Mouse (Mus musculus): Measurements from ENCODE around the gene Syngr4. TPM values are rescaled to one million over a fixed set of nuclear protein-coding genes. Genes with fewer than 3 reads are reported as not detected.

Gene Syngr4
- total and polyA plus RNA-seq, 3 experiments: not detected

GRCm38 (mm10) chr7:45887246-45887645 lies 9.3 kb downstream of the Syngr4 start:
- Histone ChIP-seq H3K79me2 (replicated peaks; ENCODE audit: control insufficient read depth, extremely low read depth, insufficient read depth, poor library complexity, severe bottlenecking) (no peaks in the 10 kb centered on the region), H3K27ac (ENCODE audit: insufficient read depth, low read depth) (no peak overlapping the region), H3K9ac (ENCODE audit: insufficient read depth, low read depth) (no peak overlapping the region), H3K36me3 (replicated peaks in 1 of 2; ENCODE audit: control insufficient read depth in 1 of 2, insufficient read depth in 1 of 2, low read length in 1 of 2) (peaks cover 22 to 43% of the 10 kb centered on the region in 2 experiments), H3K9me3 (replicated peaks; ENCODE audit: low read length) (no peaks in the 10 kb centered on the region), H3K4me3 (replicated peaks in 1 of 3; ENCODE audit: low read depth in 2 of 3, low read length in 2 of 3, poor library complexity in 1 of 3) (no peak overlapping the region), H3K4me1 (ENCODE audit: control insufficient read depth in 1 of 2, insufficient read depth in 2 of 2) (no peaks in the 10 kb centered on the region), H3K4me2 (ENCODE audit: insufficient read depth, low read depth, poor library complexity, severe bottlenecking) (no peak overlapping the region), H3K27me3 (replicated peaks) (no peaks in the 10 kb centered on the region)
- in situ Hi-C loops (cut with MboI; ENCODE audit: low pct_ligation_motif_present, low pct_unique_long_range_greater_than_20kb, low sequenced_read_pairs) (no loop called here), dilution Hi-C loops (cut with MboI; ENCODE audit: extremely low pct_ligation_motif_present, extremely low pct_unique_long_range_greater_than_20kb, low sequenced_read_pairs) (no loop called here)
- TF ChIP-seq JUN (IDR thresholded peaks at IDR 0.05; ENCODE audit: insufficient read depth, low read depth, low read length) (no peak), SIN3A (IDR thresholded peaks at IDR 0.05; ENCODE audit: low read length) (no peak), POLR2A (IDR thresholded peaks at IDR 0.05; ENCODE audit: low read depth, low read length) (no peak), ZMIZ1 (IDR thresholded peaks at IDR 0.05; ENCODE audit: low read depth, low read length) (no peak), NRF1 (IDR thresholded peaks at IDR 0.05; ENCODE audit: low read depth, low read length) (no peak), MEF2A (IDR thresholded peaks at IDR 0.05; ENCODE audit: borderline replicate concordance, low read depth, low read length) (no peak), TBP (conservative IDR thresholded peaks at IDR 0.05; ENCODE audit: low read depth, low read length) (no peak), CHD1 (IDR thresholded peaks at IDR 0.05; ENCODE audit: low read depth, low read length) (no peak), MAX (IDR thresholded peaks at IDR 0.05; ENCODE audit: low read length) (no peak), ZKSCAN1 (IDR thresholded peaks at IDR 0.05; ENCODE audit: borderline replicate concordance, low read depth, low read length) (no peak), USF2 (conservative IDR thresholded peaks at IDR 0.05; ENCODE audit: low read depth, low read length) (no peak), ZNF384 (IDR thresholded peaks at IDR 0.05; ENCODE audit: low read depth, low read length) (no peak), KAT2A (IDR thresholded peaks at IDR 0.05; ENCODE audit: insufficient replicate concordance, low read length) (no peak), GABPA (IDR thresholded peaks at IDR 0.05; ENCODE audit: insufficient replicate concordance, low read depth, low read length) (no peak), MAZ (IDR thresholded peaks at IDR 0.05; ENCODE audit: low read depth, low read length) (no peak), BHLHE40 (IDR thresholded peaks at IDR 0.05; ENCODE audit: low read depth, low read length) (no peak), MXI1 (IDR thresholded peaks at IDR 0.05; ENCODE audit: low read depth, low read length) (no peak), NELFE (IDR thresholded peaks at IDR 0.05; ENCODE audit: low read depth, low read length) (no peak), E2F4 (IDR thresholded peaks at IDR 0.05; ENCODE audit: insufficient replicate concordance, low read depth, low read length) (no peak), EP300 (IDR thresholded peaks at IDR 0.05; ENCODE audit: low read length) (no peak)
- no peak for DNase-seq (ENCODE audit: extremely low read depth)

DNA sequence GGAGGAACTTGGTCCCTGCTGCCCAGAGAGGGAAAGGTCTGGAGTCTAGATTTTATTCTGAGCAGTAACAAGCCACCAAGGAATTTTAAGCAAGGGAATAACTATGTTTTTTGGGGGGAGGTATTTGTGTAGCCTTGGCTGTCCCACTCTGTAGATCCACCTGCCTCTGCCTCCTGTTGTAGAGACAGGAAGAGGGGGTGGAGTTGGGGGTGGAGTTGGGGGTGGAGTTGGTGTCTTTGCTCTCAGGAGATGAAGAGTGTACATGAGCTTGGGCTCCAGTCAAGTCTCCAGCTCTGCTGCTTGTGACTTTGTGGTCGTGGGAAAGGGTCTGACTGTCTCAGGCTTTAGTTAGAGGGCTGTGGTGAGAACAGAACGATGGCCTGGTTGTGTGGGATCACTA lies 15.5 kb downstream of the Syngr4 start:
- Histone ChIP-seq H3K4me3 (replicated peaks in 1 of 3; ENCODE audit: low read depth in 2 of 3, low read length in 2 of 3, poor library complexity in 1 of 3) (no peak overlapping the region), H3K79me2 (replicated peaks; ENCODE audit: control insufficient read depth, extremely low read depth, insufficient read depth, poor library complexity, severe bottlenecking) (no peaks in the 10 kb centered on the region), H3K9ac (ENCODE audit: insufficient read depth, low read depth) (no peak overlapping the region), H3K27me3 (replicated peaks) (no peaks in the 10 kb centered on the region), H3K36me3 (replicated peaks in 1 of 2; ENCODE audit: control insufficient read depth in 1 of 2, insufficient read depth in 1 of 2, low read length in 1 of 2) (peaks cover 58 to 86% of the 10 kb centered on the region in 2 experiments), H3K9me3 (replicated peaks; ENCODE audit: low read length) (peaks cover 4% of the 10 kb centered on the region), H3K4me2 (ENCODE audit: insufficient read depth, low read depth, poor library complexity, severe bottlenecking) (no peak overlapping the region), H3K4me1 (ENCODE audit: control insufficient read depth in 1 of 2, insufficient read depth in 2 of 2) (peaks cover 3 to 14% of the 10 kb centered on the region in 2 experiments; a peak in 2 of 4 replicates), H3K27ac (ENCODE audit: insufficient read depth, low read depth) (no peak overlapping the region)
- dilution Hi-C loops (cut with MboI; ENCODE audit: extremely low pct_ligation_motif_present, extremely low pct_unique_long_range_greater_than_20kb, low sequenced_read_pairs): no loop called here
- in situ Hi-C loops (cut with MboI; ENCODE audit: low pct_ligation_motif_present, low pct_unique_long_range_greater_than_20kb, low sequenced_read_pairs): no loop called here
- no peak for TF ChIP-seq CTCF (conservative IDR thresholded peaks at IDR 0.05 in 1 of 2, IDR thresholded peaks at IDR 0.05 in 1 of 2; ENCODE audit: low read depth in 2 of 2, low read length in 2 of 2)
- no peak for TF ChIP-seq JUND (conservative IDR thresholded peaks at IDR 0.05; ENCODE audit: low read depth, low read length)
- no peak for TF ChIP-seq ZC3H11A (IDR thresholded peaks at IDR 0.05; ENCODE audit: low read depth, low read length)
- TF ChIP-seq ZKSCAN1 (IDR thresholded peaks at IDR 0.05; ENCODE audit: borderline replicate concordance, low read depth, low read length): no peak
- TF ChIP-seq GABPA (IDR thresholded peaks at IDR 0.05; ENCODE audit: insufficient replicate concordance, low read depth, low read length): no peak
- DNase-seq (ENCODE audit: extremely low read depth): no peak

Data from CH12.LX (cell line).